Mouse (Mus musculus): ENCODE data around the gene Gm3238.
"Not testable (repeated sequence)": the region's sequence is repeated elsewhere in the genome, so short reads cannot be mapped to it uniquely, and the experiment has no call there.

The Gm3238 gene

DNA sequence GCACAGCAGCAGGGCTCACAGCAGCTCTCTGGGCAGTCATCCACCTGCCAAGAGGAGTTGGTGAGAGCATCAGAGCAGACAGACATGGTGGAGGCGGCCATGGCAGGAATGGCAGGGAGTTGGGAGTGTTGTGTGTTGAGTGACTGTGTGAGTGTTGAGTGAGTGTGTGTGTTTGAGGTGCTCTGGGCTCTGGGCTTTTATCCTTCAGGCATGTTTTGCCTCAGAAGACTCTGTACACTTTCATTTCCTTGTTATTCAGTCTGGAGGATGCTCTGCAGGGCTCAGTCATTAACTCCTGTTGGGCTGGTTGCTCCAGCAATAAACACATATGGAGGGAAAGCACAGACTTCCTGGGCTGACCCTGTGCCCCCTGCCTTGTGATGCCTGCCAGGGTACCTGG lies at the start of gene Gm3238:
Gene Gm3238, minus strand, starts transcription at position 101 of the 400 bp plus-strand sequence.
- not testable (repeated sequence) for DNase-seq (ENCODE audit: low read depth, low spot score)

DNA sequence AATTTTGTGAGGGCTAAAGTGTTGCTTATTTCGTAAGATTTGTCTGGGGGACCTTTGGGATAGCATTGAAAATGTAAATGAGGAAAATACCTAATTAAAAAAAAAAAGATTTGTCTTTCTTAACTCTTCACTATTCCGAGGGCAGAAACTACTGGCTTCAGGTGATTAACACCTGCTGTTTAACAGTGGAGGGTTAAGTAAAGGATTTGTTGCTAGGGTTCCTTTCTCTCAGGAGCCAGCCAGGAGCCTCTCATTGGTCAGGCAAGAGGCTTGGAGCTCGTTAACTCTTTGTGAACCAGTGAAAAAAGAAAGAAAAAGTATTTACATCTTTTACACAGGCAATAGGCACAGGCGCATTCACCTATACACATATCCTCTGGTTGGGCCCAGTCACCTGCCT lies 48.1 kb upstream of the Gm3238 start:
- DNase-seq (ENCODE audit: low read depth, low spot score) = no peak

DNA sequence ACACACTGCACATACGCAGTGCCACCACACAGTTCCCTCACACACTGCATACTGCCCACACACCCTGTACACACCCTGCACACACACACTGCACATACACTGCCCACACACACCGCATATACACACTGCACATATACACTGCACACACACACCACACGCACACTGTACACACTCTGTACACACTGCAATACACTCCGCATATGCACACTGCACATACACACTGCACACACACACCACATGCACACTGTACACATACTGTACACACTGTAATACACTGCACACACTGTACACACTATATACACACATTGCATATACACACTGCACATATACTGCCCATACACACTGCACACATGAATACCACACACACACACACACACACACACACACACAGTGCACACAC lies 47.4 kb upstream of the Gm3238 start:
- no peak for DNase-seq (ENCODE audit: low read depth, low spot score)

DNA sequence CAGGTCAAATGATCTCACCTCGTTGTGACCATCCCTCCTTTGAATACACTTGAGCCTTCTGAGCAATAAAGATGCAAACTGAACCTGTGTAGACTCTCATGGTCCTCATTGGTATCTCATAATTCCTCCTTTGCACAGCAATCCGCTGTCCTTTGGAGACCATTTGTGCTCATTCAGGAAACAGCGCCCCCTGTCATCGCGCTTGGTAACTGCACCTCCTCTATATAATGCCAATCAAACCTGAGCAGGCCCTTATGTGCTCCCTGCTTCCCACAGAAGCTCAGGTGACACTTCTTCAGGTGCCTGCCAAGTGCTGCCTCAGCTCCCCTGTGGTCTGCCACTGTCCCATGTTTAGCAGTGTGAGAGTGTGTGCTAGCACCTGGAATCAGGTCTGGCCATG lies 44.4 kb upstream of the Gm3238 start:
- peak; percentile 2 for DNase-seq (ENCODE audit: low read depth, low spot score)

DNA sequence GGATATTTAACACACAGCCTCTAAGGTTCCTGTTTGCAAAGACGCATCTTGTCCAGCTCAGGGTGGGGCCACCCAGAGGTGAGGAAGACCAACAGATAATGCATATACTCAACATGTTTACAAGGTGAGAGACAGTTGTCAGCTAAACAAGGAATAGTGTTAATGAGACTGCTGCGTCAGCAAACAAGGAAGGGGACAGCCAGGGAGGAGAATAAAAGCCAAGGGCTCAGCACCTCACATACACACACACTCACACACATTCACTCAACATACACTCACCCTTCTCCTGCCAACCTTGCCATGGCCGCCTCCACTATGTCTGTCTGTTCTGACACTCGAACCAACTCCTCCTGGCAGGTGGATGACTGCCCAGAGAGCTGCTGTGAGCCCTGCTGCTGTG lies 43.3 kb upstream of the Gm3238 start, which contains the start of gene Gm2696:
Gene Gm2696, plus strand, starts transcription at position 301 of the 400 bp plus-strand sequence.
- no peak for DNase-seq (ENCODE audit: low read depth, low spot score)

DNA sequence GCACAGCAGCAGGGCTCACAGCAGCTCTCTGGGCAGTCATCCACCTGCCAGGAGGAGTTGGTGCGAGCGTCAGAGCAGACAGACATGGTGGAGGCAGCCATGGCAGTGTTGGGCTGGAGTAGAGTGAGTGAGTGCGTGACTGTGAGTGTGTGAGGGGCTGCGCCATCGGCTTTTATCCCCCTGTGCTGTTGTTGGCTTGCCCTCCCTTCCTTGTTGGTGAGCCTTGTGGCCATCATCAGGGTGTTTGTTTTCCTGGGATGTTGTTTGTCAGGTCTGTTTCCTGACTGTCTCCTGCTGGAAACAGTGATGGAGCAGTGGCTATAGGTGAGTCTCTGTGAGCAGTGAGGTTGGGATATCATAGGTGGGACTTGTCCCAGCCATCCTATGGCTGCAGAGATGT lies 40.6 kb upstream of the Gm3238 start, which contains the start of gene Gm9507:
Gene Gm9507, minus strand, starts transcription at position 101 of the 400 bp plus-strand sequence.
- DNase-seq (ENCODE audit: low read depth, low spot score) = no peak

DNA sequence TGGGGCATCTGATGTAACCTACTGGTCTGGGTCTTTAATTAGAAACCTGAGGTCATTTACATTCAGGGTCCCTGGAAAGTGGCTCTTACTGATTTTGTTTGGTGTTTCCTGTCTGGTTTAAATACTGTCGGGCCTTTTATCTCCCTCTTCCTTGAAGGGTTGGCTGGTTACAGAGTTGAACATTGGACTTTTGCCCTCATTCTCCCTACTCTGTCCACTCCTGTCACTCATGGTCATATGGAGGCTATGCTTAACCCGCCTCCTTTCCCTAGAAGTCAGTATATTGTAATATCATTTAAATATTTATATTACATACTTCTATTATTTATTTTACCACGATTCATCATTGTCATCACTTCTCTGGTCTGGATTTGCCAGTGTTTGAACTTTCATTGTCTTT lies 33.0 kb upstream of the Gm3238 start:
- no peak for DNase-seq (ENCODE audit: low read depth, low spot score)

DNA sequence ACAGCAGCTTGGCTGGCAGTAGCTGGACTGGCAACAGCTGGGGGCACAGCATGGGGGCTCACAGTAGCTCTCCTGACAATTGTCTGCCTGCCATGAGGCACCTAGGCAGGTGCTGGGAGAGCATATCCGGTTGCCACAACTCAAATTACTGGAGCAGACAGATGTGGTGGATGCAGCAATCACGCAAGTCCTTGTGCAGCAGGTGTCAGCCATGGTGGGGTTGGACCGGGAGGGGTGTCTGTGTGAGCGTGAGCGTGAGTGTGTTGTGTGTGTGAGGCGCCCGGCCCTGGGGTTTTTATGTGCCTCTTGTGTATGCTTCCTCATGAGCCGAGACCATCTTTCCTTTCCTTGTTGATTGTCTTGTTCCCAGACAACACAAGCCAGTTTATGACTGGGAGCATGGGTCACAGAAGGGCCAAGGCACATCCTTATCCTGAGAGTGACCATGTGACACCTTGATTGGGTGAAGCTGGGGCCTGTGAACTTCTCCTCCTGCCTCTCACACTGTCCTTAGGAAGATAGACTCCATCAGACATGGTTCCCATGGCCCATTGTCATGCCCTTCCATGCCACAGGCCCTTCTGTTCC lies 27.9 kb upstream of the Gm3238 start, which contains the start of gene Gm19668:
Gene Gm19668, minus strand, starts transcription at position 213 of the 588 bp plus-strand sequence.
- DNase-seq (ENCODE audit: low read depth, low spot score) = no peak

DNA sequence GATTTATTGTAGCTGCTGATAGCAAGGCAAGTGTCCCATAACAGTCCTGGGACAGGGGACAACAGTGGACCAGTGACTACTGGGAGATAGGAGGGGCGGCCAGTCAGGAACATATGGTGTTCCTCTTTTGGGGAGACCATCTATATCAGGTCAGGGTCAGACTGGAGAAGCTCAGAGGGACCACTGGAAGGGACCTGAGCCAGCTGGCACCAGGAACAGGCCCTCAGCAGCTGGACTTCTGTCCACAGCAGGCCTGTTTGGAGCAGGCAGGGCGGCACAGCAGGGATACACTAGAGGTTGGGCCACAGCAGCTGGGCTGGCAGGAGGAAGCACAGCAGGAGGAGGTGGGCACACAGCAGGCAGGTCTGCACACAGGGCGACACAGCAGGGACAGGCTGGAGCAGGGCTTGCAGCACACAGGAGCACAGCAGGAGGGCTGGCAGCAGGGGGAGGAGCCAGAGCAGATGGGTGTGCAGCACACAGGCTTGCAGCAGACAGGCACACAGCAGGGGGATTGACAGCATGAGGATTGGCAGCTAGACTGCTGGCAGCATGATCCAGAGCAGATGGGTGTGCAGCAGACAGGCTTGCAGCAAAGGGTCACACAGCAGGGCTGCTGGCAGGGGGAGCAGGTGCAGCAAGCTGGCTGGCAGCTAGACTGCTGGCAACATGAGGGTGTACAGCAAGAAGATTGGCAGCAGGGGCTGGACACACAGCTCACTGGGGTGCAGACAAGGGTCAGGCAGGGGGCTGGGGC lies 27.2 kb upstream of the Gm3238 start:
- not testable (repeated sequence) for DNase-seq (ENCODE audit: low read depth, low spot score)

DNA sequence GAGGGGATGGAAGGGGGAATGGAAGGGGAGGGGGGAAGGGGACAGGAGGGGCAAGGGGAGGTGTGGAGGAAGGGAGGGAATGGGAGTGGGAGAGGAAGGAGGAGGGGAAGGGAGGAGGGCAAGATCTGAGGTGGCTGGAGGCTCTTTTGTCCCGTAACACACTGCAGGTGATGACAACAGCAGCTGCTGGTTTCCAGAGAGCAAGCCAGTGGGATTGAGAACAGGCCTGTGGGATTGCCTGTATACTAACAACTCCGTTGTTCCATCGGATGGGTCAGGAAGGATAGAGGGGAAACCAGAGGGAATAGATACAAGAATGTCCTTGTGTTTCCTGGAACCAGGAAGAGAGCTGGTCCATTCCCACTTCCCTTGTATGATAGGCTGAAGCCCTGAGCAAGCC lies 26.6 kb upstream of the Gm3238 start:
- DNase-seq (ENCODE audit: low read depth, low spot score) = no peak

DNA sequence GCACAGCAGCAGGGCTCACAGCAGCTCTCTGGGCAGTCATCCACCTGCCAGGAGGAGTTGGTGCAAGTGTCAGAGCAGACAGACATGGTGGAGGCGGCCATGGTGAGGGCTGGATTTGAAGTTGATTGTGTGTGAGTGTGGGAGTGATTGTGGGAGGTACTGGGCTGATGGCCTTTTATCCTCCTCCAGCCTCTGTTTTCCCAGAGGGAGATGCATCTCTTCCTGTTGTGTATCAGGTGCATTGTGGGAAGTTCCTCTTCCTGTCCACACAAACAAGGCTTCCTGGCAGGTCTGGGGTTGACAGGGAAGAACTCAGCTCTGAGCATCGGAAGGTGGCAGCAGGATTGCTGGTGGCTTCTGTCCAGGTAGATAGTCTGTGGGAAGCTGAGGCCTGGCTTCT lies 23.9 kb upstream of the Gm3238 start, which contains the start of gene Gm9639:
Gene Gm9639, minus strand, starts transcription at position 101 of the 400 bp plus-strand sequence.
- DNase-seq (ENCODE audit: low read depth, low spot score) = no peak

DNA sequence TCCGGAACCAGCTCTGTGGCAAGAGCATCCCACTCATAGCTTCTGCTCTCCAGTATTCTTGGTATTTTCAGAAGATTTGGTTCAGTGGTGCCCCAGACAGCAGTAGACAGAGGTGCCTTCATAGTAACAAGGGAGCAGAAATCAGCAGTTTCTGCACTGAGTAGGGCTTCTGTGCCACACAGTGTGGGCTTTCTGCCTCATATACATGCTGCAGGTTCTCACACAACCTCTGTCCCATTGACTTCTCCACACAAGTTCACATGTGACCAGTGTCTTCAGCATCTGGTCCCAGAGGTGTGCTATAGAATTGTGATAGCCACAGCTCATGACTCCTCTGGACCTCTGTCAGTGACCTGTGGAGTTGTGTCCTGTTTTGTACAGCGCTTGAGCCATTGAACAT lies 17.5 kb upstream of the Gm3238 start:
- no peak for DNase-seq (ENCODE audit: low read depth, low spot score)

DNA sequence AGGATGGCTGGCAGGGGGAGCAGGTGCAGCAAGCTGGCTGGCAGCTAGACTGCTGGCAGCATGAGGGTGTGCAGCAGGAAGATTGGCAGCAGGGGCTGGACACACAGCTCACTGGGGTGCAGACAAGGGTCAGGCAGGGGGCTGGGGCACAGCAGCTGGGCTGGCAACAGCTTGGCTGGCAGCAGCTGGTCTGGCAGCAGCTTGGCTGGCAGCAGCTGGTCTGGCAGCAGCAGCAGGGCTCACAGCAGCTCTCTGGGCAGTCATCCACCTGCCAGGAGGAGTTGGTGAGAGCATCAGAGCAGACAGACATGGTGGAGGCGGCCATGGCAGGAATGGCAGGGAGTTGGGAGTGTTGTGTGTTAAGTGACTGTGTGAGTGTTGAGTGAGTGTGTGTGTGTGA lies 16.8 kb upstream of the Gm3238 start, which contains the start of gene Gm7137:
Gene Gm7137, minus strand, starts transcription at position 325 of the 400 bp plus-strand sequence.
- not testable (repeated sequence) for DNase-seq (ENCODE audit: low read depth, low spot score)

DNA sequence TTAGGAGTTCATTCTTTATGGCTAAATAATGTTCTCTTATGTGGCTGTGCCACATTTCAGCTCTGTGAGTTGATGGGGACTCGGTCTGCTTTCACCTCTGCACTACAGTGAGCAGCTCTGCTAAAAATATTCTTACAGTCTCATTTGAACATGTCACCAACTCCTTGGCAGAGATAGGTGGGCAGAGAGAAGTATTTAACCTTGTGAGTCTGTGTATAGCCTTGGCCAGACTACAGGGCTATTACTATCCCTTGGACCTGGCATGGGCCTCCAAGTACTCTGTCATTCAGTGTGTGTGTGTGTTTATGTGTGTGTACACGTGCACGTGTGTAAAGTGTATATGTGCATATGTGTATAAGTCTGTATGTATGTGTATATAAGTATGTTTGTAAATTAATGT lies 12.3 kb upstream of the Gm3238 start:
- not testable (repeated sequence) for DNase-seq (ENCODE audit: low read depth, low spot score)

DNA sequence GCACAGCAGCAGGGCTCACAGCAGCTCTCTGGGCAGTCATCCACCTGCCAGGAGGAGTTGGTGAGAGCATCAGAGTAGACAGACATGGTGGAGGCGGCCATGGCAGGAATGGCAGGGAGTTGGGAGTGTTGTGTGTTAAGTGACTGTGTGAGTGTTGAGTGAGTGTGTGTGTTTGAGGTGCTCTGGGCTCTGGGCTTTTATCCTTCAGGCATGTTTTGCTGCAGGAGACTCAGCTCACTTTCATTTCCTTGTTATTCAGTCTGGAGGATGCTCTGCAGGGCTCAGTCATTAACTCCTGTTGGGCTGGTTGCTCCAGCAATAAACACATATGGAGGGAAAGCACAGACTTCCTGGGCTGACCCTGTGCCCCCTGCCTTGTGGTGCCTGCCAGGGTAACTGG lies 11.3 kb upstream of the Gm3238 start, which contains the start of gene Gm3250:
Gene Gm3250, minus strand, starts transcription at position 101 of the 400 bp plus-strand sequence.
- not testable (repeated sequence) for DNase-seq (ENCODE audit: low read depth, low spot score)

DNA sequence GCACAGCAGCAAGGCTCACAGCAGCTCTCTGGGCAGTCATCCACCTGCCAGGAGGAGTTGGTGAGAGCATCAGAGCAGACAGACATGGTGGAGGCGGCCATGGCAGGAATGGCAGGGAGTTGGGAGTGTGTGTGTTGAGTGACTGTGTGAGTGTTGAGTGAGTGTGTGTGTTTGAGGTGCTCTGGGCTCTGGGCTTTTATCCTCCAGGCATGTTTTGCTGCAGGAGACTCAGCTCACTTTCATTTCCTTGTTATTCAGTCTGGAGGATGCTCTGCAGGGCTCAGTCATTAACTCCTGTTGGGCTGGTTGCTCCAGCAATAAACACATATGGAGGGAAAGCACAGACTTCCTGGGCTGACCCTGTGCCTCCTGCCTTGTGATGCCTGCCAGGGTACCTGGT lies 5.7 kb upstream of the Gm3238 start, which contains the start of gene Gm7138:
Gene Gm7138, minus strand, starts transcription at position 101 of the 400 bp plus-strand sequence.
- DNase-seq (ENCODE audit: low read depth, low spot score) = not testable (repeated sequence)

DNA sequence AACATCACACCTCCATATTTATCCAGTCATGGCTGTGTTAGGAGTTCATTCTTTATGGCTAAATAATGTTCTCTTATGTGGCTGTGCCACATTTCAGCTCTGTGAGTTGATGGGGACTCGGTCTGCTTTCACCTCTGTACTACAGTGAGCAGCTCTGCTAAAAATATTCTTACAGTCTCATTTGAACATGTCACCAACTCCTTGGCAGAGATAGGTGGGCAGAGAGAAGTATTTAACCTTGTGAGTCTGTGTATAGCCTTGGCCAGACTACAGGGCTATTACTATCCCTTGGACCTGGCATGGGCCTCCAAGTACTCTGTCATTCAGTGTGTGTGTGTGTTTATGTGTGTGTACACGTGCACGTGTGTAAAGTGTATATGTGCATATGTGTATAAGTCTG lies 1.0 kb upstream of the Gm3238 start:
- not testable (repeated sequence) for DNase-seq (ENCODE audit: low read depth, low spot score)

DNA sequence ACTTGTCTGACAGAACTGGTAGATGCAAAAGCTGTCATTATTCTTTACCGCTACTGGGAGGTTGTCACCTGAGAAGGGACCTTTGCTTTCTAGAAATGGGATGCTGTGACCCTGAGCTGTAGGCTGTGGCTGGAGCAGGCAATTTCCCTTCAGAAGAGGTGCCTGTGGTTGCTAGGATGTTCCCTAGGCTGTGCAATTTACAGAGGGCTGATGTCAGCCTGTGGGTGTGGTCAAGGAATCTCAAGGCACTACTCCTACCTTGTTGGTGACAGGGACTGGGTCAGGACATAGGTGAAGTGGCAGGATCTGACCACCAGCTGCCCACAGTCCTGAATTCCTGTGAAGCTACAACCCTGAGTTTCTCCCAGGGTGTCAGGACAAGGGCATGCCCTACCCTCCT lies 1.4 kb downstream of the Gm3238 start:
- DNase-seq (ENCODE audit: low read depth, low spot score) = no peak

DNA sequence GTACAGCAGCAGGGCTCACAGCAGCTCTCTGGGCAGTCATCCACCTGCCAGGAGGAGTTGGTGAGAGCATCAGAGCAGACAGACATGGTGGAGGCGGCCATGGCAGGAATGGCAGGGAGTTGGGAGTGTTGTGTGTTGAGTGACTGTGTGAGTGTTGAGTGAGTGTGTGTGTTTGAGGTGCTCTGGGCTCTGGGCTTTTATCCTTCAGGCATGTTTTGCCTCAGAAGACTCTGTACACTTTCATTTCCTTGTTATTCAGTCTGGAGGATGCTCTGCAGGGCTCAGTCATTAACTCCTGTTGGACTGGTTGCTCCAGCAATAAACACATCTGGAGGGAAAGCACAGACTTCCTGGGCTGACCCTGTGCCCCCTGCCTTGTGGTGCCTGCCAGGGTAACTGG lies 11.5 kb downstream of the Gm3238 start, which contains the start of gene Gm3233:
Gene Gm3233, minus strand, starts transcription at position 101 of the 400 bp plus-strand sequence.
- DNase-seq (ENCODE audit: low read depth, low spot score) = not testable (repeated sequence)

DNA sequence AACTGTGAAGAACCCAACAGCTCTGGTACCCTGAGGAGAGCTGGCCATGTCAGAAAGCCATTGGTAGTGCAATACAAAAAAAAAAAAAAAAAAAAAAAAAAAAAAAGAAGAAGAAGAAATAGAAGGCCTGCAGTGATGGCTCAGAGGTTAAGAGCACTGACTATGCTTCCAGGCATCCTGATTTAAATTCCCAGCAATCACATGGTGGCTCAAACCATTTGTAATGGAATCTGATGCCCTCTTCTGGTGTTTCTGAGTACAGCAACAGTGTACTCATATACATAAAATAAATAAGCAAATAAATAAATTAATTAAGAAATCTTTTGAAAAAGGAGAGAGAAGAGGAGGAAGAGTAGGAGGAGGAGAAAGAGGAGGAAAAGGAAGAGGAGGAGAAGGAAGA lies 17.7 kb downstream of the Gm3238 start:
- DNase-seq (ENCODE audit: low read depth, low spot score) = no peak

DNA sequence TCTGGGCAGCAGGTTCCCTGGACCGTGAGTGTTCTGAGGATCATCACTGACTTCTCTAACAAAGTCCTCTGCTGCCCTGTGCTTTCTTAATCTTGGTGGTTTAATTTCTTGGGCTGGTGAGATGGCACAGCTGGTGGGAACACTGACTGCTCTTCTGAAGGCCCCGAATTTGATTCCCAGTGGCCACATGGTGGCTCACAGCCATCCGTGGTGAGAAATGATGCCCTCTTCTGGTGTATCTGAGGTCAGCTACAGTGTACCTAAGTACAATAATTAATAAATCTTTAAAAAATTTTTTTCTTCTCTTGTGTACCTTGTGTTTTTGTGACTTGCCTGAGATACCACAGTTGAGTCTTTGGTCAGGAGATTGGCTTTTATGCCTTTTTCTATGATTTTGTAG lies 18.8 kb downstream of the Gm3238 start:
- DNase-seq (ENCODE audit: low read depth, low spot score) = not testable (repeated sequence)

DNA sequence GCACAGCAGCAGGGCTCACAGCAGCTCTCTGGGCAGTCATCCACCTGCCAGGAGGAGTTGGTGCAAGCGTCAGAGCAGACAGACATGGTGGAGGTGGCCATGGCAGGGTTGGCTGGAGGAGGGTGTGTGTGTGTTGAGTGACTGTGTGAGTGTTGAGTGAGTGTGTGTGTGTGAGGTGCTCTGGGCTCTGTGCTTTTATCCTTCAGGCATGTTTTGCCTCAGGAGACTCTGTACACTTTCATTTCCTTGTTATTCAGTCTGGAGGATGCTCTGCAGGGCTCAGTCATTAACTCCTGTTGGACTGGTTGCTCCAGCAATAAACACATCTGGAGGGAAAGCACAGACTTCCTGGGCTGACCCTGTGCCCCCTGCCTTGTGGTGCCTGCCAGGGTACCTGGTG lies 19.9 kb downstream of the Gm3238 start, which contains the start of gene Gm9736:
Gene Gm9736, minus strand, starts transcription at position 101 of the 400 bp plus-strand sequence.
- not testable (repeated sequence) for DNase-seq (ENCODE audit: low read depth, low spot score)
